Mouse (Mus musculus): ENCODE measurements around the gene Speer4e.
"Not testable (repeated sequence)": the region's sequence is repeated elsewhere in the genome, so short reads cannot be mapped to it uniquely, and the experiment has no call there.

The Speer4e gene

GRCm38 (mm10) chr5:14885291-14885690 is 52.9 kb downstream of the Speer4e start:
- in situ Hi-C loops (cut with MboI, MseI): not testable (repeated sequence)
